Mouse (Mus musculus): ENCODE measurements at regions not wholly inside any gene's neighbourhood (a gene's known extent, or its start where the extent isn't known, plus 50 kb on each side); places are given as distances from the start of the nearest gene placed in this dataset.

DNA sequence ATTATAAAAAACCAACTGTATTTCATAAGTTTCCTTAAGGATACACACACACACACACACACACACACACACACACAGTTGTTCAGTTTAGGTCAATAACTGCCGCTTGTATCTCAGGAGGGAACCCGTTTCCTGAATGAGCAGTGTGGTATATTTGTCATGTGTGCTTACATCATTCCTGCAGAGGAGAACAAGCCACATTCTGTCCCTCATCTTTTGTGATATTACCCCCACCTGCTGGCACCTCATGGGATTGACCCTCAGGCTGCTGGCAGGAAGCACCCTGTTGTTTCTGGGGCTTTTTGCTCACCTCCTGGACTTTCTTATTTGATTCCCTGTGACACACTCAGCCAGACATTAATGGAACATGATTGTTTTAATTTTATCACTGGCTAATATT, 66.4 kb upstream of the Htr1a start:
- peak; percentile 61 to 79 for DNase-seq (ENCODE audit: low spot score in 2 of 2)

GRCm38 (mm10) chr13:105378587-105378986, 64.9 kb upstream of the Htr1a start:
- no peak for DNase-seq (ENCODE audit: low spot score in 2 of 2)

GRCm38 (mm10) chr13:105387016-105387772, 56.2 kb upstream of the Htr1a start:
- DNase-seq (ENCODE audit: low spot score in 2 of 2), result no peak
